Mouse (Mus musculus) liver, embryonic 14.5 days (tissue): ENCODE data around the gene Urah. TPM values are rescaled to one million over a fixed set of nuclear protein-coding genes. Genes with fewer than 3 reads are reported as not detected.

ENCODE experiments used
- ATAC-seq: fragments of 200-750 bp; cut with Nextera tagmentation; 2 replicates; pipeline ENCODE4 v1.8.0; 2017; ENCODE audit warnings: moderate number of reproducible peaks, mild to moderate bottlenecking, moderate library complexity; ENCODE audit not compliant: insufficient read depth
- DNase-seq, 3 experiments: peaks; one replicate each; pipeline ENCODE4 v3.0.0-alpha.2; 2012 to 2013; ENCODE audit warnings: low read depth in 3 of 3, low spot score in 3 of 3
- H3K27ac ChIP-seq: fragments of 300-500 bp; sonication (generic); 2 replicates; pipeline ENCODE4 v1.5.1; 2014; ENCODE audit warnings: moderate library complexity, mild to moderate bottlenecking, control low read depth, inconsistent platforms
- H3K27me3 ChIP-seq: fragments of 300-500 bp; sonication (generic); 2 replicates; pipeline ENCODE4 v1.6.1; 2014; ENCODE audit warnings: mild to moderate bottlenecking, low read length, moderate library complexity; ENCODE audit not compliant: control insufficient read depth, insufficient read depth
- H3K36me3 ChIP-seq: fragments of 300-500 bp; sonication (generic); replicated peaks from 2 replicates; pipeline ENCODE4 v1.6.1; 2014; ENCODE audit warnings: low read depth; ENCODE audit not compliant: control insufficient read depth, insufficient read depth
- H3K4me1 ChIP-seq, 2 experiments: fragments of 200-500 bp in 1 of 2; fragments of 300-500 bp in 1 of 2; sonication (generic) in 1 of 2; replicated peaks; 2 replicates each; pipeline ENCODE4 v1.6.1; 2012 to 2014; ENCODE audit warnings: antibody characterized with exemption in 1 of 2, inconsistent platforms in 1 of 2, low read length in 1 of 2; ENCODE audit not compliant: control insufficient read depth in 2 of 2, insufficient read depth in 2 of 2
- H3K4me2 ChIP-seq: fragments of 300-500 bp; sonication (generic); 2 replicates; pipeline ENCODE4 v1.6.1; 2014; ENCODE audit warnings: low read depth, mild to moderate bottlenecking, control low read depth, moderate library complexity
- H3K4me3 ChIP-seq, 2 experiments: fragments of 200-500 bp in 1 of 2; fragments of 300-500 bp in 1 of 2; sonication (generic) in 1 of 2; 2 replicates each; pipeline ENCODE4 v1.5.1; 2012 to 2014; ENCODE audit warnings: low read depth in 2 of 2, low read length in 2 of 2, mild to moderate bottlenecking in 2 of 2, control low read depth in 1 of 2, inconsistent platforms in 1 of 2, moderate library complexity in 1 of 2; ENCODE audit not compliant: insufficient read depth in 1 of 2
- H3K9ac ChIP-seq: fragments of 300-500 bp; sonication (generic); replicated peaks from 2 replicates; pipeline ENCODE4 v1.6.1; 2014; ENCODE audit warnings: mild to moderate bottlenecking, control low read depth, moderate library complexity
- H3K9me3 ChIP-seq: fragments of 300-500 bp; sonication (generic); 2 replicates; pipeline ENCODE4 v1.6.1; 2016; ENCODE audit warnings: low read length, mixed read lengths; ENCODE audit not compliant: control insufficient read depth
- CTCF ChIP-seq: IDR thresholded peaks from 2 replicates; pipeline ENCODE4 v1.5.1; 2016; ENCODE audit warnings: antibody characterized with exemption, low read depth, control low read depth
- EP300 ChIP-seq: IDR thresholded peaks from 2 replicates; pipeline ENCODE4 v1.6.1; 2016; ENCODE audit warnings: antibody characterized with exemption, low read depth
- WGBS: fragments of 180-500 bp; shearing (Covaris S2); extraction: QIAGEN DNeasy Blood & Tissue Kit; methylation state at CpG from one replicate; pipeline ENCODE4 v1.1.7; 2014; ENCODE audit not compliant: insufficient replicate concordance; 5-methylcytosine and 5-hydroxymethylcytosine counted together
- polyA plus RNA-seq, 2 experiments: library from polyadenylated mRNA; depleted of rRNA in 1 of 2; stranded (reverse) in 1 of 2; unstranded in 1 of 2; fragments of >200 nt; fragmentation: Nextera tagmentation in 1 of 2; extraction: Ambion mirVana in 1 of 2; gene quantifications; 2 replicates each; pipeline versions ENCODE4 v1.2.1 to v1.2.3; 2012 to 2014

Gene Urah
- polyA plus RNA-seq, 2 experiments = 8.3 to 19.3 TPM

DNA sequence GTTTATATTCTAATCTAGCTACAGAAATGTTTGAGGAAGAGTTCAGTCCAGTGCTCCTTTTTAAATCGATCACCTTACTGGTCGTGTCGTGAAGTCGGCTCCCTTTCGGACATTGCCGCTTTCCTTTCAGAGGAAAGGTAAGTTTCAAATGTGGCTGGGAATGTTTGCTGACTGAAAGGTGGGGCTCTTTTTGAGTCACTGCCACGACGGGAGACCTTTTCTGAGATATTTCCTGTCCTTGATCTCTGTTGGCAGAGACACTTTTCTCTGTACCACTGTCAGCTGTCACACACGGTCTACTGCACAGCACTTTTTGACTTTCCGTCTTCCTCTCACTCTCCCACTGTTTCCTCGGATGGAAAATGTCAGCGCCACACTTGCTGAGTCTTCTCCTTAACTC lies 22.0 kb upstream of the Urah start:
- DNase-seq (no peak), ATAC-seq (no peak)
- Histone ChIP-seq H3K4me1 (no peaks in the 10 kb centered on the region), H3K9ac (no peak overlapping the region), H3K27ac (no peak overlapping the region), H3K9me3 (no peaks in the 10 kb centered on the region), H3K27me3 (no peaks in the 10 kb centered on the region), H3K4me2 (no peak overlapping the region), H3K36me3 (no peaks in the 10 kb centered on the region), H3K4me3 (no peak overlapping the region)
- 69% methylated on average over 12 of the region's 12 CpGs for WGBS
- TF ChIP-seq CTCF (no peak), EP300 (no peak)

DNA sequence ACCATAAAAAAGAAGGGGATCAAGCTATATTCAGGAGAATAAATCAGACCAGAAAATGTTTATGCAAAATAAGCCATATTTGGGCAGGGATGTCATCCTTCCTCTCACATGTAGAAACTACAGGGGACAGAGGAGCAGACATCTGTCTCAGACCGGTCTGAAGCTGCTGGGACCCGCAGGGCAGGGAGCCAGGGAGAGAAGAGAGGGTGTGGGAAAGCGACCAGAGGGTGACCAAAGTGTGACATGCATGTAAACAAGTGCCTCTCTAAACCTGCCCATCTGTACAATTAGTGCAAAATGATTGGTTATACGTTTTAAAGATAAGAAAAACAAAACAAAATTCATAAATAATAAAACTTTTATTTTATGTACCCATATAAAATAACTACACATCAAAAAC lies 14.6 kb upstream of the Urah start:
- TF ChIP-seq EP300 (no peak), CTCF (no peak)
- H3K4me1 ChIP-seq = no peaks in the 10 kb centered on the region
- no peaks in the 10 kb centered on the region for H3K36me3 ChIP-seq
- no peak overlapping the region for H3K27ac ChIP-seq
- H3K4me2 ChIP-seq = no peak overlapping the region
- H3K9me3 ChIP-seq = no peaks in the 10 kb centered on the region
- no peak for ATAC-seq
- DNase-seq = no peak
- 50% methylated on average over 4 of the region's 4 CpGs for WGBS
- H3K27me3 ChIP-seq = no peaks in the 10 kb centered on the region
- no peak overlapping the region for H3K9ac ChIP-seq
- H3K4me3 ChIP-seq = no peak overlapping the region

DNA sequence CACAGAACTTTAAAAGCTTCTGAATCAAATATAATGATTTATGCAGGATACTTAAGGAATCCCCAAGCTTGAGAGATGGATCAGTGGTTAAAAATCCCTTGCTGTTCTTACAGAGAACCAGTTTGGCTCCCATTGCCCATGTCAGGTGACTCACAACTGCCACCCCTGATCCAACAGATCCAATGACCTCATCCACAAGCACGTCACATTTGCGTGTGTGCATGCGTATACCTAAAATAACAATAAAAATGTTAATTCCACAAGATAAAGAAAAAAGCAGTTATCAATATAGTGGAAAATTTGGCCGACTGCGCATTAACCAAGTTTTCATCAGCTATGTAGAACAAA lies 13.5 kb upstream of the Urah start:
- ATAC-seq (no peak), DNase-seq (no peak)
- H3K4me1 ChIP-seq = no peaks in the 10 kb centered on the region
- H3K27me3 ChIP-seq = no peaks in the 10 kb centered on the region
- peak overlapping the region; percentile 61 for H3K4me2 ChIP-seq
- H3K27ac ChIP-seq = no peak overlapping the region
- H3K9me3 ChIP-seq = no peaks in the 10 kb centered on the region
- no peaks in the 10 kb centered on the region for H3K36me3 ChIP-seq
- WGBS = 61% methylated on average over 5 of the region's 5 CpGs
- peak overlapping the region in 1 of 2 experiments; percentile 45; a peak in 2 of 4 replicates for H3K4me3 ChIP-seq
- no peak for TF ChIP-seq CTCF
- no peak overlapping the region for H3K9ac ChIP-seq

DNA sequence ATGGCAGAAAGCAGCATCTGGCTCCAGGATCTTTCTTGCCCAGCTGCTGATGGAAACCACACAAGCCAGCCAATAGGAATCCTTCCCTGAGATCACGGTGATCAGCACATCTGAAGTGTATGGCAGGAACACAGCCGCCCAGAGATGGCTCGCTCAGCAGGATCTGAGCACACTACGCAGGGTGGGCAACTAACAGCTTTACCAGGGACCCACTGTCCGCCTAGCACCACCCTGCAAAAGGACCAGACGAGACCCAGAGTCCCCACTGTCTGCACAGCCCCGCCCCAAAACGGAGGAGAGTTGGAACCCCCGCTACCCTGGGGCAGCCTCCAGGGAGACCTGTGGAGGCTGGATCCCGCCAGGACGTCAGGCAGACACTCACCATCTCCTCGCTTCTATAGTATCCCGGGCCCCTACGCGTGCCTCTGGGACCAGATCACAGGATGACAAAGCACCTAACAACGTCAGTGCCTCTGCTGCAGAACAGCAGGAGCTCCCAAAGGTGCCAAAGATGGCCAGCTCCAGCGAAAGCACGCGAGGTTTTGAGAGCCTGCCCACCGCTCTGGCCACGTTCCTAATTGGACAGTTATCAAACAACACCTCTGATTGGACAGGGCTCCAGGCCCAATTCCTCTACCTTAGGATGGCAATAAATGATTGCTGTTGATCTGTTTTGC lies 13.0 kb upstream of the Urah start, which contains the start of gene Zfp941:
Zfp941 (minus strand) TSS at position 526 of the 677 bp plus-strand sequence.
- H3K4me1 ChIP-seq = no peaks in the 10 kb centered on the region
- peak; percentile 14 to 24 (median 15) for DNase-seq
- no peak within 1 kb of the TSS for H3K9ac ChIP-seq
- H3K27ac ChIP-seq = no peak within 1 kb of the TSS
- no peaks in the 10 kb centered on the region for H3K27me3 ChIP-seq
- TF ChIP-seq CTCF (no peak), EP300 (no peak)
- peak; percentile 69 for ATAC-seq
- no peaks in the 10 kb centered on the region for H3K9me3 ChIP-seq
- H3K36me3 ChIP-seq = no peaks in the 10 kb centered on the region
- H3K4me3 ChIP-seq = peak within 1 kb of the TSS; percentile 45 to 52
- H3K4me2 ChIP-seq = peak within 1 kb of the TSS; percentile 61
- 4% methylated on average over 21 of the region's 21 CpGs for WGBS

DNA sequence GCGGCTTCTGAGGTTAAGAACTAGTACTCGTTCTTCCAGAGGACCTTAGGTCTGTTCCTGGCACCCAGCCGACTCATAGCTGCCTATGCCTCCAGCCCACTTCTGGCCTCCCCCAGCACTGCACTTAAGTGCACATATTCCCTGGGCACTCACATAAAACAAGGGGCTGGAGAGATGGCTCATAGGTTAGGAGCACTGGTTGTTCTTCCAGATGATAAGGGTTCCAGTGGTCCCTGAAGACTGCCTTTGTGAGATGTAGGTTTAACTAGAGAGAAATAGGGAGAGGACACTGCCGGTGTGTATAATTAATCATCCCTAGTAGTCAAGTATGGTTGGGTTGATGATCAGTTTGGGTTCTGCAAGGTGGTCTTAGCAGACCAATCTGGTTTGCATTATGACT lies 12.1 kb upstream of the Urah start:
- H3K4me1 ChIP-seq = no peaks in the 10 kb centered on the region
- no peaks in the 10 kb centered on the region for H3K36me3 ChIP-seq
- no peak overlapping the region for H3K4me3 ChIP-seq
- DNase-seq (no peak), ATAC-seq (no peak)
- no peak overlapping the region for H3K27ac ChIP-seq
- no peaks in the 10 kb centered on the region for H3K27me3 ChIP-seq
- H3K9ac ChIP-seq = no peak overlapping the region
- TF ChIP-seq CTCF = no peak
- TF ChIP-seq EP300 = no peak
- WGBS = 72% methylated on average over 4 of the region's 4 CpGs
- H3K4me2 ChIP-seq = no peak overlapping the region
- H3K9me3 ChIP-seq = no peaks in the 10 kb centered on the region
